Mouse (Mus musculus): ENCODE measurements around the gene Astn1. TPM values are rescaled to one million over a fixed set of nuclear protein-coding genes. Genes with fewer than 3 reads are reported as not detected.

Astn1 gene
- polyA plus RNA-seq (2021; fragmentation: Nextera tagmentation) = 50.0 and 51.7 TPM in 2 replicates
- long read RNA-seq, experiment 1, partial matches to known transcripts = 6 of 27 reads
- long read RNA-seq, experiment 1, other reads (novel, unspliced or antisense) = 21 of 27 reads
- long read RNA-seq, experiment 2, full-length matches to known transcripts = 6 of 51 reads
- long read RNA-seq, experiment 2, partial matches to known transcripts = 16 of 51 reads
- long read RNA-seq, experiment 2, other reads (novel, unspliced or antisense) = 29 of 51 reads

DNA sequence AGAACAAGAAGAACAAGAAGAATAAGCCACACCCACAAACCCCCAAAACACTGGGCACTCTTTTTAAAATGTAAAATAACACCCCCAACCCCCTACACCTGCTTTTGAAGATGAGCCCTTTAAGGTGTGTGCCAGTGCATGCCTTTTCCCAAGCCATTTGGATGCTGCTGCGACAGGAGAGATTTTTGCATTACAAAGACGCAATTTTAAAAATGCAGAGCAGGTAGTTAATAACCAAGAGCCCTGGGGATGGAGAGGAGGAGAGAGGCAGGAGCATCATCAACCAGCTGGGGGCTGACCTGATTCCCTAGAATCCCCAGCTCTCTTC is at the start of gene Astn1:
Gene Astn1 (plus strand): TSS at position 310 of the 328 bp plus-strand sequence.

DNA sequence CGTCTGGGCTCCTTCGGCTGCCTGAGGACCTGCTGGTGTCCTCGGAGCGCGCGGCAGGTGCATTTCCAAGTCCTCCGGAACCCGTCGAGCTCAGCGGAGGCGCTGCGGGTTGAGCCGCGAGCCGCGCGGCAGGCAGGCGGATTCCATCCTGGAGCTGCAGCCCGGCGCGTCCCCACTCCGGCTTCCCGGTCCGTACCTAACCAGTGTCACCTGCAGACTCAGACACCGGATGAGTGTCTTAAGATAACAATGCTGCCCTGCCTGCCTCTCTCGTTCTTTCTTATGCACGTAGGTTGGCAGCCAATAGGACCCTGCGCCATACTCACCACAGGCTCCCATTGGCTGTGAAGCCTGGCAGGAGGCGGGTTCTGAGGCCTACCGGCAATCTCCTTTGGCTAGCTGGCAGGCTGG is 6.0 kb upstream of the Astn1 start, which contains the start of gene Brinp2:
Gene Brinp2 (minus strand): TSS at position 276 of the 411 bp plus-strand sequence.

Small RNA genes lying within 50 kb of the gene (microRNA-seq; reads per million reads assigned to microRNA genes)
- gene Mir488 = 264 reads per million, percentile 67 among the genes with 10 or more reads in this experiment

Other genes starting within 250 kb of the Astn1 start
- gene Brinp2, start 5.9 kb upstream of the Astn1 start, polyA plus RNA-seq (2021; fragmentation: Nextera tagmentation) = 31.2 and 34.2 TPM in 2 replicates